Mouse (Mus musculus) midbrain, embryonic 10.5 days (tissue): ENCODE measurements around the gene Prickle3. TPM values are rescaled to one million over a fixed set of nuclear protein-coding genes. Genes with fewer than 3 reads are reported as not detected.

Source experiments
- DNase-seq: peaks from one replicate; pipeline ENCODE4 v3.0.0-alpha.2; 2017; ENCODE audit warnings: low spot score
- H3K27ac ChIP-seq: fragments of 300-500 bp; sonication (generic); replicated peaks from 2 replicates; pipeline ENCODE4 v1.5.1; 2016; ENCODE audit warnings: mild to moderate bottlenecking
- H3K27me3 ChIP-seq: fragments of 300-500 bp; sonication (generic); 2 replicates; pipeline ENCODE4 v1.6.1; 2016; ENCODE audit warnings: low read depth, mild to moderate bottlenecking; ENCODE audit not compliant: poor library complexity, severe bottlenecking
- H3K36me3 ChIP-seq: fragments of 300-500 bp; sonication (generic); 2 replicates; pipeline ENCODE4 v1.6.1; 2016; ENCODE audit warnings: mild to moderate bottlenecking, moderate library complexity
- H3K4me1 ChIP-seq: fragments of 300-500 bp; sonication (generic); 2 replicates; pipeline ENCODE4 v1.6.1; 2016
- H3K4me3 ChIP-seq: fragments of 300-500 bp; sonication (generic); 2 replicates; pipeline ENCODE4 v1.5.1; 2016; ENCODE audit warnings: mild to moderate bottlenecking, moderate library complexity
- H3K9me3 ChIP-seq: fragments of 300-500 bp; sonication (generic); replicated peaks from 2 replicates; pipeline ENCODE4 v1.6.1; 2016; ENCODE audit warnings: mild to moderate bottlenecking
- WGBS: fragments of 180-500 bp; shearing (Covaris S2); methylation state at CpG from one replicate; pipeline ENCODE4 v1.1.7; 2016; 5-methylcytosine and 5-hydroxymethylcytosine counted together
- polyA plus RNA-seq: library from polyadenylated mRNA; unstranded; fragments of >200 nt; fragmentation: Nextera tagmentation; extraction: Ambion mirVana; gene quantifications from 2 replicates; pipeline ENCODE4 v1.2.1, GENCODE M21; 2016

Gene Prickle3
- 2.8 and 3.4 TPM in 2 replicates for polyA plus RNA-seq

DNA sequence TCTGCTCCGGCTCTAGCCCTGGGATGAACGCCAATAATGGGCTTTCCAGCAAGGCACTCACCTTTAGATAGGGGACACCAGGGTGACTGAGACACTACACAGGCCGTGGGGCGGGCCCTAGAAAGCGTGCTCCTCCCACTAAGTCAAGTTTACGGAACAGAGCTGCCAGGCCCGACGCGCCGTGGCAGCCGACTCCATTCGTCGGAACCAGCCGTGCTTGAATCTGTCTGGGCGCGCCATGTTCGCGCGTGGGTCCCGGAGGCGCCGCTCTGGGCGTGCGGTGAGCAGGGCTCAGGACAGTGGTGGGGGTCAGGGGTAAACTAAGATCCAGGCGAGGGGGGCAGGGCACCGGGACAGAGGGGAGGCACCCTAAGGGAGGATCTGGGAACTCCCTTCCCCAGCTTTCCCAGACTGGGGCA is at the start of gene Prickle3:
Gene Prickle3 (plus strand): TSS at position 40 of the 419 bp plus-strand sequence.
- WGBS, result 18% methylated on average over 26 of the region's 26 CpGs
- H3K27me3 ChIP-seq, result no peaks in the 10 kb centered on the region
- H3K4me1 ChIP-seq, result peaks cover 22% of the 10 kb centered on the region
- DNase-seq, result no peak
- H3K4me3 ChIP-seq, result peak within 1 kb of the TSS; percentile 52
- H3K36me3 ChIP-seq, result no peaks in the 10 kb centered on the region
- peak within 1 kb of the TSS; percentile 73; the same call in 1 of the 2 replicates for H3K27ac ChIP-seq
- H3K9me3 ChIP-seq, result peaks cover 3% of the 10 kb centered on the region; the same call in 1 of the 2 replicates

DNA sequence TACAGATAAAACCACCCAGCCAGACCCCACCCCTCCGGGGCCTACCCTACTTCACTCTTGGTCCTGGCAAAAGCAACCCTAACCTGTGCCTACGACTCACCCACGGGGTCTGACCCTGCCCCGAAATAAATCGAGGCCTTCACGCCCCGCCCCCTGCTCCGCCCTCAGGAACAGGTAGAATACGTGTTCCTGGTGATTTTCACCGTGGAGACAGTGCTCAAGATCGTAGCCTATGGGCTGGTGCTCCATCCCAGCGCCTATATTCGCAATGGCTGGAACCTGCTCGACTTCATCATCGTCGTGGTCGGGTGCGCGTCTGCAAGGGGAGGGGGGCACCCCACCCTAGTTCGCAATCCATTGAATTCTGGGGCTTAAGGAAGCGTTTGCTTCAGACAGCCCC is 47.0 kb upstream of the Prickle3 start:
- H3K27ac ChIP-seq, result no peak overlapping the region
- H3K27me3 ChIP-seq, result peaks cover 28% of the 10 kb centered on the region
- H3K4me3 ChIP-seq, result peak overlapping the region; percentile 54
- no peak for DNase-seq
- 30% methylated on average over 21 of the region's 21 CpGs for WGBS
- H3K36me3 ChIP-seq, result no peaks in the 10 kb centered on the region
- H3K4me1 ChIP-seq, result 0 out of 2 replicates have a peak, but pooled peaks cover 4% of the 10 kb centered on the region
- H3K9me3 ChIP-seq, result peaks cover 3% of the 10 kb centered on the region

DNA sequence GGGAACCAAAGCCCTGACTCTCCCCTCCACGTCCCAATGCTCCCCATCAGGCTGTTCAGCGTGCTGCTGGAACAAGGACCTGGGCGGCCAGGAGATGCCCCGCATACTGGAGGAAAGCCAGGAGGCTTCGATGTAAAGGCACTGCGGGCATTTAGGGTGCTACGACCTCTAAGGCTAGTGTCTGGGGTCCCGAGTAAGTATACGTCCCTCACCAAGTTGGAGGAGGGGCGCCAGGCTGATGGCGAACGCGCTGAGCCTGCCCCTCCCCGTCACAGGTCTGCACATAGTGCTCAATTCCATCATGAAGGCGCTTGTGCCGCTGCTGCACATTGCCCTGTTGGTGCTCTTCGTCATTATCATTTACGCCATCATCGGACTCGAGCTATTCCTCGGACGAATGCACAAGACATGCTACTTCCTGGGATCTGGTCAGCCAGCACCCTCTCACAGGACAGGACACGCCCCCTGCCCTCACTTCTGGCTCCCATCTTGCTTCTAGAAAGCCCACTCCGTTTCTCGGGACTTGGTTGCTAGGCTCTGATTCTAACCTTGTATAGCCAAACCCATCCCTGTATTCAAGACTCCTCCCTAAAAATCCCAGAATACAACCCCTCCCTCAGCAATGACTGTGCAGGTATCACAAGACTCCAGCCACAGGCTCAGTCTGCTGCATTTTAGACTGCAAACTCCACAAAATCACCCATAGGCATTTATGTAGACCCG is 46.4 kb upstream of the Prickle3 start:
- DNase-seq, result peak; percentile 18
- peak overlapping the region; percentile 54 for H3K4me3 ChIP-seq
- H3K27me3 ChIP-seq, result peaks cover 28% of the 10 kb centered on the region
- H3K4me1 ChIP-seq, result 0 out of 2 replicates have a peak, but pooled peaks cover 4% of the 10 kb centered on the region
- WGBS, result 26% methylated on average over 26 of the region's 26 CpGs
- H3K9me3 ChIP-seq, result peaks cover 3% of the 10 kb centered on the region
- H3K36me3 ChIP-seq, result no peaks in the 10 kb centered on the region
- 0 out of 2 replicates have a peak overlapping the region, but pooled peaks have one; percentile 33 for H3K27ac ChIP-seq

DNA sequence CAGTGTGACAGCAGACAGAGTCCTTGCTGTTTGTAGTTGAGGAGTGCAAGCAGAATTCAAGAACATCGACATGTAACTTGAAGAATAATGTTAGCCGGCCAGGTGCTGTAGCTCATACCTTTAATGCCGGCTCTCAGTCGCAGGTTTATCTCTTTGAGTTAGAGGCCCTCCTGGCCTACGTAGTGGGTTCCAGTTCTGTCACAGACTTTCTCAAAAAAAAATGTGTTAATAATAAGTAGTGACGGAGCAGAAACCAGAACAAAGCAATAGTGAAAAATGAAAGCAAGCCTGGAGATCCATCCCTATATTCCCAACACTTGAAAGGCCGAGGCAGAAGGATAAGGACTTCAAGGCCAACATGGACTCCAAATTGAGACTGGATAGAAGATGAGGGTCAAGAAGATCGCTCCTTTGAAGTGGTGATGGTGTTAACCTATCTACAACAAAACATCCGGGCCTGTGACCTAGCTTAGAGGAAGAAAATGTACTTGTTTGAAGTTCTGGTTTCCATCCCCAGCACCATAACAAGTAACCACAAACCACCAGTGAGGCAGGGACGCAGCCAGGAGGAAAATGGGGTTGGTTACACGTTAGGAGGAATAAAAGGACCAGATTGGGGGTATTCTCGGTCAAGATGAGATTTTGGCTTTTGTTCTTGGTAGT is 39.0 kb upstream of the Prickle3 start:
- 81% methylated on average over 12 of the region's 12 CpGs for WGBS
- Histone ChIP-seq H3K27ac (no peak overlapping the region), H3K36me3 (no peaks in the 10 kb centered on the region), H3K9me3 (peaks cover 16% of the 10 kb centered on the region), H3K4me3 (no peak overlapping the region), H3K27me3 (no peaks in the 10 kb centered on the region), H3K4me1 (no peaks in the 10 kb centered on the region)
- no peak for DNase-seq

DNA sequence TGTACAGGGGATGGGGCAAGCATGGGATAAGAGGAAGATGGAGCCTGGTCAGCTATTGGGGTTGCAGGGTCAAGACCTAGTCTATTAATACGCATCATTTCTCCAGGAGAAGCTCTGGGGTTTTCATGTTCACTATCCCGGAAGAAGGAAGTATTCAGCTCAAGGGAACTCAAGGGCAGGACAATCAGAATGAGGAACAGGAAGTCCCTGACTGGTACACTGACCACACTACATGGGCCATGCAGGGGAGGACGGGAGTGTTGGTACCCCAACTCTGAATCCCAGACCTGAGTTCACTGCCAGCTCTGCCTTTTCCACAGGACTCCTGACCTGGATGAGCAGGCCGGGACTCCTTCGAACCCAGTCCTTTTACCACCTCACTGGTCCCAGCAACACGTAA is 24.5 kb upstream of the Prickle3 start:
- no peaks in the 10 kb centered on the region for H3K4me1 ChIP-seq
- 87% methylated on average over 6 of the region's 6 CpGs for WGBS

DNA sequence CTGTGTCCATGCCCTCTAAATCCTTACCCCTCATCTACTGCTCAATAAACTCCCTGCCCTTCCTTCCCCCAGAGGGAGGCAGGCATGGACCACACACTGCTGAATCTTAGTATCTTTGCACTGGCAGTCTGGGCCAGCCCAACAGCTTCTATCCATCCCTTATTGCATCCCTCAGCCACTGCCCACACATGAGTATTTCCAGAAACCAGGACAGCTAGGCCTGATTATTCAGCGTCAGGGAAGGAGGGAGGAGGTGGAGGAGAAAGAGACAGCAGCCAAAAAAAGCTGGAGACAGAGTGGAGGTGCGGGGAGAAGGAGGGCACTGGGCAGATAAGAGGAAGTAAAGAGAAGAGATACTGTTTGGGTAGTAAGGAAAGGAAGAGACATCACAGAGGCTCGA is 22.0 kb upstream of the Prickle3 start:
- H3K36me3 ChIP-seq, result no peaks in the 10 kb centered on the region
- 82% methylated on average over 3 of the region's 3 CpGs for WGBS
- DNase-seq, result no peak
- peaks cover 12% of the 10 kb centered on the region for H3K4me1 ChIP-seq
- H3K4me3 ChIP-seq, result no peak overlapping the region
- H3K27me3 ChIP-seq, result peaks cover 9% of the 10 kb centered on the region
- H3K9me3 ChIP-seq, result no peaks in the 10 kb centered on the region
- H3K27ac ChIP-seq, result no peak overlapping the region

More for the DNA sequence above, 24.5 kb upstream of the Prickle3 start:
- DNase-seq, result no peak
- Histone ChIP-seq H3K27ac (no peak overlapping the region), H3K27me3 (no peaks in the 10 kb centered on the region), H3K4me3 (no peak overlapping the region), H3K36me3 (no peaks in the 10 kb centered on the region), H3K9me3 (0 out of 2 replicates have a peak, but pooled peaks cover 2% of the 10 kb centered on the region)

DNA sequence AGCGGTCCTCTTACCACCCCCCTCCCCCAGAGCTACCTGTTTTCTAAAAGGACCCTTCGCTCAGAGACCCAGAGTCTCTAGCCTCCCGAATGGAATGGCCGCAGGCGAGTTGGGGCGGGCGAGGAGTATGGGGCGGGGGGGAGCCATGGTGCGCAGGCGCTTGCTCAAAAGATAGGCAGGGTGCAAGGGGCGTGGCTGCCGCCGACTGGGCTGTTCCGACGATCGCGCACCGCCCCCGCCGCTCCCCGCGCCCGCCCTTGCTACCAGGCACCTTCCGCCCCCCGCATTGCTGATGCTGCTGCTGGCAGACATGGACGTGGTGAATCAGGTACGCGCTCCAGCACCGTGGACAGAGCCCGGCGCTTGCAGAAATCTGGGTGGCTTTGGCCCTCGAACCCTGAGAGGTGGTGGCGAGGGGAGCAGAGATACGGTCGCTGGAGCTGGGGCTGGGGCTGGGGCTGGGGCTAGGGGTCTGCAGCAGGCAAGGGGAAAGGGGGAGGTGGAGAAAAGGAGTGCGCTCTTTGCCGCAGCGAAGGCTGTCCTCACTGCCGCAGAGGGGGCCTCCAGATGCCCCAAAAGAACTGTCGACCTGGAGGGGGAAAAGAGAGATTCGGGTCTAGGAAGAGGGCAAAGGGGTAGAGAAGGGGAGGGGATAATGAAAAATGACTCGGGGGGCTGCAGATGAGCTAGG is 18.5 kb upstream of the Prickle3 start, which contains the start of gene Syp:
Gene Syp (plus strand): TSS at position 71 of the 691 bp plus-strand sequence.
- Histone ChIP-seq H3K27ac (peak within 1 kb of the TSS; percentile 72), H3K36me3 (no peaks in the 10 kb centered on the region), H3K27me3 (peaks cover 9% of the 10 kb centered on the region), H3K9me3 (no peaks in the 10 kb centered on the region), H3K4me3 (peak within 1 kb of the TSS; percentile 58), H3K4me1 (peaks cover 16% of the 10 kb centered on the region)
- peak; percentile 87 for DNase-seq
- WGBS, result 25% methylated on average over 41 of the region's 42 CpGs

DNA sequence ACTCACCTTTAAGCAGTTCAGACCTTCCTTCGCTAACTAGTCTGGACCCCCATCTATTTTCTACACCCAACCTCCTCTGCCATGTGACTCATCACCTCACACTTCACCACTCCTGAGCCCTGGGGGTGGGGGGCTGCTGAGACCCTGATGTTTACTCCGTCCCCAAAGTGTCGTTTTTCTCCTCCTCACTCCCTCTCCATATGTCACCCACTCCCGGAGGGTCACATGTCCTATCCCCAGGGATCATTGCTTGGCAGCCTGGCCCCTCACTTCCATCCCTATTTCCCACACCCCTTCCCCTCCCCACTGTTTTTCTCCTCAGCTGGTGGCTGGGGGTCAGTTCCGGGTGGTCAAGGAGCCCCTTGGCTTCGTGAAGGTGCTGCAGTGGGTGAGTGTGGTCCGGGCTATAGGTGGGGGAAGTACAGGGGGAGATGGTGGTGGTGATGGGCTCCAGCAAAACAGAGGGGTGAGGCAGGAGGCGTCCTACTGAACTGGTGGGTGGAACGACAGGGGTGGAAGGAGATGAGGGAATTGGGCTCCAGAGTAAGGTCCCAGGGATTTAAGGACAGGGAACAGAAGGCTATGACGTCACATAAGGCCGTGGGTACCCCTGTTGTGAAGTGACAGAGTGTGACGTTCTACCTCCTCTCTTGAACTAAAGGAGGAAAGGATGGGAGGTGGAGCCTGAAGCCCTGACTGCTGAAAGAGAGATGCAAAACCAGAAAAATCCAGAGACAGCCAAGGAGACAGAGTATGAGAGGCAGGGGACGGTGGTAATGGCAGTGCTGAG is 17.3 kb upstream of the Prickle3 start:
- H3K4me1 ChIP-seq, result peaks cover 16% of the 10 kb centered on the region
- WGBS, result 25% methylated on average over 13 of the region's 13 CpGs
- H3K27ac ChIP-seq, result peak overlapping the region; percentile 72; the same call in 1 of the 2 replicates
- peaks cover 9% of the 10 kb centered on the region for H3K27me3 ChIP-seq
- no peaks in the 10 kb centered on the region for H3K9me3 ChIP-seq
- peak overlapping the region; percentile 58 for H3K4me3 ChIP-seq
- no peak for DNase-seq
- 0 out of 2 replicates have a peak, but pooled peaks cover 3% of the 10 kb centered on the region for H3K36me3 ChIP-seq

DNA sequence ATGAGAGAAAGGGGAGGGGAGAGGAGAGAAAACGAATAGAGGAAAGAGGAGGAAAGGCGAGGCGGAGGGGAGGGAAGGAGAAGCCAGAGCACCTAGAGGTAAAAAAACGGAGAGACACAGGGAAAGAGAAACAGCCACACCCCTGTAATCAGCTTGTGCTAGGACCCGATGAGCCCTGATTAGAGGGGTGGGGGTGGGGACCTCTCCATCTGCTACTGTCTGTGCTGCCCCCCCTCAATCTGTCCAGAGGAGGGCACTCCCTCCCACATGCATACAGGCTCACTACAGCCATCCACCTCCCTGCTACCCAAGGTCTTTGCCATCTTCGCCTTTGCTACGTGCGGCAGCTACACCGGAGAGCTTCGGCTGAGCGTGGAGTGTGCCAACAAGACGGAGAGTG is 16.3 kb upstream of the Prickle3 start:
- no peak for DNase-seq
- WGBS, result 37% methylated on average over 12 of the region's 12 CpGs
- H3K4me1 ChIP-seq, result peaks cover 16% of the 10 kb centered on the region
- no peak overlapping the region for H3K4me3 ChIP-seq
- H3K27ac ChIP-seq, result no peak overlapping the region
- H3K27me3 ChIP-seq, result peaks cover 9% of the 10 kb centered on the region
- 0 out of 2 replicates have a peak, but pooled peaks cover 3% of the 10 kb centered on the region for H3K36me3 ChIP-seq
- H3K9me3 ChIP-seq, result no peaks in the 10 kb centered on the region

DNA sequence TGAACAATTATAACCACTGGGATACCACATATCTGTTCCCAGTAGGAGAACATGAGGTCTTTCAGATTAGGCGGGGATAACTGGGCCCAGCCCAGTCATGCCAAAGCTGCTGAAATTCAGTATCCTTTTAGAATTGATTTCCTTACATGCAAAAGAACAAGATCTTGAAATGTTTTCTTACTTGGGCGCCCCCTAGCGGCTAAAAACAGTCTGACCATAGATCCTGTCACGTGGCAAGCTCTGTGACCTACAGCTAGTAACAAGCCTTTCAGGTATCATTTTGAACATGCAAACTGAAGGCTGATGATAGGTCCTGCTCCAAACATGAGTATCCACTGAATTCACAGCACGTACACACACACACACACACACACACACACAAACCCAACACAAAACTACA is 11.7 kb upstream of the Prickle3 start:
- Histone ChIP-seq H3K4me1 (peaks cover 10% of the 10 kb centered on the region; the same call in 1 of the 2 replicates), H3K27ac (no peak overlapping the region), H3K9me3 (no peaks in the 10 kb centered on the region; the same call in 1 of the 2 replicates), H3K4me3 (no peak overlapping the region), H3K27me3 (no peaks in the 10 kb centered on the region), H3K36me3 (0 out of 2 replicates have a peak, but pooled peaks cover 3% of the 10 kb centered on the region)
- WGBS, result 16% methylated on average over 5 of the region's 5 CpGs
- DNase-seq, result peak; percentile 70

DNA sequence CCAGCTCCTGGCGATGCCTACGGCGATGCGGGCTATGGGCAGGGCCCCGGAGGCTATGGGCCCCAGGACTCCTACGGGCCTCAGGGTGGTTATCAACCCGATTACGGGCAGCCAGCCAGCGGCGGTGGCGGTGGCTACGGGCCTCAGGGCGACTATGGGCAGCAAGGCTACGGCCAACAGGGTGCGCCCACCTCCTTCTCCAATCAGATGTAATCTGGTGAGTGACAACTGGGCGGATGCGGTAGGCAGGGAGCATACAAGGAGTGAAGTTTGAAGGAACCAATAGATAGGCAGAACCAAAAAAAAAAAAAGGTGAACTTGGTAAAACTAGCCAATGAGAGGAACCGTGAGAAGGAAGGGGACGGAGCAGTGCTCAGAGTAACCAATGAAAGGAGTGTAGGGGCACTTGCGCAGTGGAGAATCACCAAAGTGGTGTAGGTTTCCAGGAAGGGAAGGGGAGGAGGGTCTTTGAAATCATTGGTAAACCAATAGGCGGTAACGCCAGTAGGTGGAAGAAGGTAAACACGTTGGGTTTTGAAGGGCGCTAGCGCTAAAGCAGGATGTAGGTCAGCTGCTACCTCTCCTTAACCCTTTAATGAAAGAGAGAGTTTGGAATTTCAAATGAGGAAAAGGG is 8.3 kb upstream of the Prickle3 start:
- 14% methylated on average over 25 of the region's 25 CpGs for WGBS
- Histone ChIP-seq H3K4me1 (0 out of 2 replicates have a peak, but pooled peaks cover 7% of the 10 kb centered on the region), H3K27ac (peak overlapping the region; percentile 86)

More for the DNA sequence above, 8.3 kb upstream of the Prickle3 start:
- 0 out of 2 replicates have a peak, but pooled peaks cover 3% of the 10 kb centered on the region for H3K36me3 ChIP-seq
- peak overlapping the region; percentile 57 for H3K4me3 ChIP-seq
- peaks cover 3% of the 10 kb centered on the region; the same call in 1 of the 2 replicates for H3K9me3 ChIP-seq
- peak; percentile 72 for DNase-seq
- H3K27me3 ChIP-seq, result no peaks in the 10 kb centered on the region
